Mouse (Mus musculus): ENCODE data around the gene Irf8.

- TF ChIP-seq GATA1 (IDR thresholded peaks at IDR 0.05; ENCODE audit: low read length) = no peak
- TF ChIP-seq TAL1 (IDR thresholded peaks at IDR 0.05; ENCODE audit: low read length) = no peak
Measured at GRCm38 (mm10) chr8:120699565-120699964, 36.6 kb upstream of the Irf8 start.
